Mouse (Mus musculus): ENCODE measurements around the gene Klf1. TPM values are rescaled to one million over a fixed set of nuclear protein-coding genes. Genes with fewer than 3 reads are reported as not detected.
A peak's percentile ranks its signal among the peaks of the same experiment; 100 is the strongest.
"Not testable (repeated sequence)": the region's sequence is repeated elsewhere in the genome, so short reads cannot be mapped to it uniquely, and the experiment has no call there.

The Klf1 gene
- polyA plus RNA-seq, 1 experiment from 2014 or later: 0.56 TPM

DNA sequence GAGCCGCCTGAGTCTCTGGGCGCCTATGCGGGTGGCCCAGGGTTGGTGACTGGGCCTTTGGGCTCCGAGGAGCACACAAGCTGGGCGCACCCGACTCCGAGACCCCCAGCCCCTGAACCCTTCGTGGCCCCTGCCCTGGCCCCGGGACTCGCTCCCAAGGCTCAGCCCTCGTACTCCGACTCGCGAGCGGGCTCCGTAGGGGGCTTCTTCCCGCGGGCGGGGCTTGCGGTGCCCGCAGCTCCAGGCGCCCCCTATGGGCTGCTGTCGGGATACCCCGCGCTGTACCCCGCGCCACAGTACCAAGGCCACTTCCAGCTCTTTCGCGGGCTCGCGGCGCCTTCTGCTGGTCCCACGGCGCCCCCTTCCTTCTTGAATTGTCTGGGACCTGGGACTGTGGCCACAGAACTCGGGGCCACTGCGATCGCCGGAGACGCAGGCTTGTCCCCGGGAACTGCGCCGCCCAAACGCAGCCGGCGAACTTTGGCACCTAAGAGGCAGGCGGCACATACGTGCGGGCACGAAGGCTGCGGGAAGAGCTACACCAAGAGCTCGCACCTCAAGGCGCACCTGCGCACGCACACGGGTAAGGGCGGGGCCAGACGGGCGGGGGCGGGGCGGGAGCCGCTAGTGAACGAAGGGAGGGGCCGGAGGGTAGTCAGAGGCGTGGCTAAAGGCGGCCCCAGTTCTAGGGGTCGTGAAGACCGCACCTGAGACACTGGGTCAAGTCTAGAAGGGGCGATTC lies 1.4 kb downstream of the Klf1 start:
- H3K27ac ChIP-seq (ENCODE audit: low read depth, low read length): peak overlapping the region; percentile 77
- peak overlapping the region; percentile 65 for H3K4me3 ChIP-seq (ENCODE audit: low read depth, low read length)
- H3K9ac ChIP-seq (ENCODE audit: low read depth, low read length): peak overlapping the region; percentile 71
- H3K36me3 ChIP-seq (ENCODE audit: control insufficient read depth, insufficient read depth): no peaks in the 10 kb centered on the region
- peak; percentile 94 for TF ChIP-seq CTCF (IDR thresholded peaks at IDR 0.05; ENCODE audit: low read depth)
- under 1% methylated on average over 62 of the region's 68 CpGs for WGBS
- peak overlapping the region; percentile 99 for H3K4me2 ChIP-seq (replicated peaks; ENCODE audit: low read depth)
- H3K9me3 ChIP-seq (ENCODE audit: control insufficient read depth): no peaks in the 10 kb centered on the region
- ATAC-seq: peak; percentile 90
- H3K27me3 ChIP-seq (replicated peaks; ENCODE audit: control insufficient read depth, insufficient read depth, low read length): no peaks in the 10 kb centered on the region
- H3K4me1 ChIP-seq (replicated peaks; ENCODE audit: control insufficient read depth, insufficient read depth, low read length): no peaks in the 10 kb centered on the region

- ATAC-seq: no peak
- H3K9me3 ChIP-seq (ENCODE audit: control insufficient read depth): no peaks in the 10 kb centered on the region
- no peak overlapping the region for H3K4me2 ChIP-seq (replicated peaks; ENCODE audit: low read depth)
- H3K9ac ChIP-seq (ENCODE audit: low read depth, low read length): no peak overlapping the region
- H3K4me1 ChIP-seq (replicated peaks; ENCODE audit: control insufficient read depth, insufficient read depth, low read length): 0 out of 2 replicates have a peak, but pooled peaks cover 6% of the 10 kb centered on the region
- H3K27ac ChIP-seq (ENCODE audit: low read depth, low read length): no peak overlapping the region
- no peaks in the 10 kb centered on the region for H3K27me3 ChIP-seq (replicated peaks; ENCODE audit: control insufficient read depth, insufficient read depth, low read length)
- WGBS: 91% methylated on average over 7 of the region's 7 CpGs
- TF ChIP-seq CTCF (IDR thresholded peaks at IDR 0.05; ENCODE audit: low read depth): no peak
- H3K36me3 ChIP-seq (ENCODE audit: control insufficient read depth, insufficient read depth): no peaks in the 10 kb centered on the region
- no peak overlapping the region for H3K4me3 ChIP-seq (ENCODE audit: low read depth, low read length)
Observed at GRCm38 (mm10) chr8:84904351-84904750, 2.6 kb downstream of the Klf1 start.

DNA sequence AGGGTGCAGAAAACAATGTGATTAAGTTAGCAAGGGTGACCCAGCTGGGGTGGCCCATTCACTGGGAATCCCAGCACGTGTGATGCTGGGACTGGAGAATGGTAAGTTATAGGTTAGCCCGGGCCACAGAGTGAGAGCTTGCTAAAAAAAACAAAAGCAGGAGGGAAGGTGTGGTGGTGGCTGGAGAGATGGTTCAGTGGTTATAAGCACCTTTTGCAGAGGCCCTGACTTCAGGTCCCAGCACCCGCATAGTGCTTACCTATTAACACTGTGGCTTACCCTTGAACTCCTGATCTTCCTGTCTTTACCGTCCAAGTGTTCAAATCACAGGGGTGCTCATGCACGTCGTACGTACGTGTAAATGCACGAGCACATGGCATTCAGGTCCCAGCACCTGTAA lies 5.3 kb downstream of the Klf1 start:
- 92% methylated on average over 9 of the region's 9 CpGs for WGBS
- H3K36me3 ChIP-seq (ENCODE audit: control insufficient read depth, insufficient read depth): no peaks in the 10 kb centered on the region; the same call in 1 of the 2 replicates
- H3K9ac ChIP-seq (ENCODE audit: low read depth, low read length): no peak overlapping the region
- 0 out of 2 replicates have a peak, but pooled peaks cover 6% of the 10 kb centered on the region for H3K4me1 ChIP-seq (replicated peaks; ENCODE audit: control insufficient read depth, insufficient read depth, low read length)
- H3K4me2 ChIP-seq (replicated peaks; ENCODE audit: low read depth): no peak overlapping the region
- no peak overlapping the region for H3K4me3 ChIP-seq (ENCODE audit: low read depth, low read length)
- H3K27ac ChIP-seq (ENCODE audit: low read depth, low read length): no peak overlapping the region
- H3K9me3 ChIP-seq (ENCODE audit: control insufficient read depth): no peaks in the 10 kb centered on the region
- ATAC-seq: no peak
- no peak for TF ChIP-seq CTCF (IDR thresholded peaks at IDR 0.05; ENCODE audit: low read depth)
- H3K27me3 ChIP-seq (replicated peaks; ENCODE audit: control insufficient read depth, insufficient read depth, low read length): peaks cover 5% of the 10 kb centered on the region; the same call in 1 of the 2 replicates

DNA sequence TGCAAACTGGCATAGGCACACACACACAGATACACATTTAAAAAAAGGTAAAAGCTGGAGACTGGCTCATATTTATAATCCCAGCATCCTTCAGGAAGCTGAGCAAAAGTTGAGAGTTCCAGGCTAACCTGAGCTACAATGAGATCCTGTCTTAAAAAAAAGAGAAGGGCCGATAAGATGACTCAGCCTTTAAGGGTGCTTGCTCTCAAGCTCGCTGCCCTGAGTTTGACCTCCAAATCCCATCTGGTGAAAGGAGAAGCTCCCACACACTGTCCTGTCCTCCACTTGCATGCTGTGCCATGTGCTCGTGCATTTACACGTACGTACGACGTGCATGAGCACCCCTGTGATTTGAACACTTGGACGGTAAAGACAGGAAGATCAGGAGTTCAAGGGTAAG lies 5.8 kb downstream of the Klf1 start:
- Histone ChIP-seq H3K9ac (ENCODE audit: low read depth, low read length) (no peak overlapping the region), H3K9me3 (ENCODE audit: control insufficient read depth) (no peaks in the 10 kb centered on the region), H3K27me3 (replicated peaks; ENCODE audit: control insufficient read depth, insufficient read depth, low read length) (peaks cover 10% of the 10 kb centered on the region; the same call in 1 of the 2 replicates), H3K36me3 (ENCODE audit: control insufficient read depth, insufficient read depth) (no peaks in the 10 kb centered on the region; the same call in 1 of the 2 replicates), H3K4me3 (ENCODE audit: low read depth, low read length) (no peak overlapping the region), H3K27ac (ENCODE audit: low read depth, low read length) (no peak overlapping the region), H3K4me2 (replicated peaks; ENCODE audit: low read depth) (no peak overlapping the region), H3K4me1 (replicated peaks; ENCODE audit: control insufficient read depth, insufficient read depth, low read length) (0 out of 2 replicates have a peak, but pooled peaks cover 6% of the 10 kb centered on the region)
- no peak for TF ChIP-seq CTCF (IDR thresholded peaks at IDR 0.05; ENCODE audit: low read depth)
- 76% methylated on average over 8 of the region's 8 CpGs for WGBS
- ATAC-seq: no peak

DNA sequence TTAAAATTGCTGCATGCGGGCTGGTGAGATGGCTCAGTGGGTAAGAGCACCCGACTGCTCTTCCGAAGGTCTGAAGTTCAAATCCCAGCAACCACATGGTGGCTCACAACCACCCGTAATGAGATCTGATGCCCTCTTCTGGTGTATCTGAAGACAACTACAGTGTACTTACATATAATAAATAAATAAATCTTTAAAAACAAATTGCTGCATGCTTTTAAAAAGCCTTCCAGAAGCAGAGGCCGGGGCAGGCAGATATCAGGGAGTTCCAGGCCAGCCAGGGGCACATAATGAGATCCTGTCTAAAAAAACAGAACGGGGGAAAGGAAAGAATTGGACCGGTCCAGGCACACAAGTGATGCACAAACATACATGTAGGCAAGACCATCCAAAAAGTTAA lies 6.3 kb downstream of the Klf1 start:
- H3K27ac ChIP-seq (ENCODE audit: low read depth, low read length); H3K9me3 ChIP-seq (ENCODE audit: control insufficient read depth); H3K36me3 ChIP-seq (ENCODE audit: control insufficient read depth, insufficient read depth); H3K9ac ChIP-seq (ENCODE audit: low read depth, low read length); H3K4me1 ChIP-seq (replicated peaks; ENCODE audit: control insufficient read depth, insufficient read depth, low read length); ATAC-seq: not testable (repeated sequence)
- 24% methylated on average over 6 of the region's 7 CpGs for WGBS
- Histone ChIP-seq H3K27me3 (replicated peaks; ENCODE audit: control insufficient read depth, insufficient read depth, low read length) (peaks cover 14% of the 10 kb centered on the region; the same call in 1 of the 2 replicates), H3K4me2 (replicated peaks; ENCODE audit: low read depth) (peak overlapping the region; percentile 94), H3K4me3 (ENCODE audit: low read depth, low read length) (peak overlapping the region; percentile 51)

DNA sequence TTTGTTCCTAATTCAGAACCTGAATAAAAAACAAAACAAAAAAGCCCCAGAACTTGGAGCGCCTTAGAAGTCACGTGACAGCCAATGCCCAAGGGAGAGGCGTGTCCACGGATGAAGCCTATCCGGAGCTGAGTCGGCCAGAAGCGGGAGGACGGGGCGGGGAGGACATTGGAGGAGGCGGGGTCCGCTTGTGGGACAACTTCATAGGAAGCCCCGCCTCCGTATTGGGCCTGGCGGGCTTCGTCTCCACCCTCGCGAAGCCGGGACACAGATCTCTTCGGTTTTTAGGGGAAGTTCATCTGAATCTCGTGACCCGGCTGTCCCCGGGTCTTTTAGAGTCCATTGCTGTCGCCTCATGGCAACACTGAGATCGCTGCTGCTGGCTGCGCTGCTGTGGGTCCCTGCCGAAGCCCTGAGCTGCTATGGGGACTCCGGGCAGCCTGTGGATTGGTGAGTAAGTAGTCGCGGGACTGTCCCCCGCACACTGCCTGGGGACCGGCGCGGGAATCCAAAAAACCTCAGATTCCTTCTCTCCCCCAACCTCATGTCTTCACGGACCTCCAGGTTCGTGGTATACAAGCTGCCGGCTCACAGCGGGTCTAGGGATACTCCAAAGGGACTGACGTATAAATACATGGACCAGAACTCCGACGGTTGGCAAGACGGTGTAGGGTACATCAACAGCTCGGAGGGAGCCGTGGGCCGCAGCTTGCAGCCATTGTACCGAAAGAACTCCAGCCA lies 6.9 kb downstream of the Klf1 start, which contains the start of gene Dnase2a:
Dnase2a (plus strand) TSS at position 140 of the 741 bp plus-strand sequence.
- Histone ChIP-seq H3K27ac (ENCODE audit: low read depth, low read length) (no peak within 1 kb of the TSS; the same call in 1 of the 2 replicates), H3K4me2 (replicated peaks; ENCODE audit: low read depth) (peak within 1 kb of the TSS; percentile 94), H3K36me3 (ENCODE audit: control insufficient read depth, insufficient read depth) (no peaks in the 10 kb centered on the region; the same call in 1 of the 2 replicates), H3K9ac (ENCODE audit: low read depth, low read length) (peak within 1 kb of the TSS; percentile 60), H3K9me3 (ENCODE audit: control insufficient read depth) (no peaks in the 10 kb centered on the region), H3K4me3 (ENCODE audit: low read depth, low read length) (peak within 1 kb of the TSS; percentile 51), H3K4me1 (replicated peaks; ENCODE audit: control insufficient read depth, insufficient read depth, low read length) (peaks cover 12% of the 10 kb centered on the region; the same call in 1 of the 2 replicates), H3K27me3 (replicated peaks; ENCODE audit: control insufficient read depth, insufficient read depth, low read length) (peaks cover 18% of the 10 kb centered on the region; the same call in 1 of the 2 replicates)
- peak; percentile 81 for ATAC-seq
- WGBS: under 1% methylated on average over 45 of the region's 45 CpGs
- no peak for TF ChIP-seq CTCF (IDR thresholded peaks at IDR 0.05; ENCODE audit: low read depth)
